Mouse (Mus musculus): ENCODE results near the gene Car6. TPM values are rescaled to one million over a fixed set of nuclear protein-coding genes. Genes with fewer than 3 reads are reported as not detected.

Car6 gene
- total RNA-seq, 2 experiments from 2014 or later, result not detected

DNA sequence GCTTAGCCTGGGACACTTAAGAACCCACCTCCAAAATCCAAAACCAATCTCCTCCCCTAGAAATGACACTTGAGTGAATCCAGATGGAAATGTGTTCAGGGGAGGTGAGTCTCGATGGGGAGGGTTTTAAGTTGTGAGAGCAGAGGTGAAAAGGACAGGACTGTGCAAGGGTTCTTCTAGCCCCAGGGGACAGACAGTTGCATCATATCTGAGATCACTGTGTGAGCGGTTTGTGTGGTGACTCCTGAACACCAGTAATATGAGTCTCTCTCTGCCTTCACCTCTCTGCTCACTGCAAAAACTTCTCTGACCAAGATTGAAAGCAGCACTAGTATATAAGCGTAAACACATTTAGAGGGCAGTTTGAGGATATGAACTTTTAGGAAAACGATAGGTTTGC lies 54.8 kb downstream of the Car6 start:
- DNase-seq (ENCODE audit: low spot score in 2 of 2), result no peak
- intact Hi-C loops (cut with DNase I), result no loop called here

DNA sequence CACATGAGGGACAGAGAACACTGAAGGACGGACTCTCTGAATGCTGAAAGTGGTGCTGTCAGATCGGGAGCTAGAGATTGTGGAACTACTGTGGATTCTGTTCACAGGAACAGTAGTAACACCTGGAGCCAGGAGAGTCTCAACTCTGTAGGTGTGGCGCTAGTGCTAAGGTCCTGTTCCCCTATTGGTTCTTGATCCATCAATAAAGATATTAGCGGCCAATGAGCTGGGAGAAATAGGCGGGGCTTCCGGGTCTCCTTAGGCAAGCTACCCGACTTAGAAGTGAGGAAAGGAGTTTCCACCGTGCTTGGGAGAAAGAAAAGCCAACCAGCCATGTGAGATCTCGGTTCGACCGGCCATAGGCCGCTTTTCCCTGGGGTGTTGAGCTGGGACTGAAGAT lies 56.9 kb downstream of the Car6 start:
- intact Hi-C loops (cut with DNase I), result no loop called here
- no peak for DNase-seq (ENCODE audit: low spot score in 2 of 2)

DNA sequence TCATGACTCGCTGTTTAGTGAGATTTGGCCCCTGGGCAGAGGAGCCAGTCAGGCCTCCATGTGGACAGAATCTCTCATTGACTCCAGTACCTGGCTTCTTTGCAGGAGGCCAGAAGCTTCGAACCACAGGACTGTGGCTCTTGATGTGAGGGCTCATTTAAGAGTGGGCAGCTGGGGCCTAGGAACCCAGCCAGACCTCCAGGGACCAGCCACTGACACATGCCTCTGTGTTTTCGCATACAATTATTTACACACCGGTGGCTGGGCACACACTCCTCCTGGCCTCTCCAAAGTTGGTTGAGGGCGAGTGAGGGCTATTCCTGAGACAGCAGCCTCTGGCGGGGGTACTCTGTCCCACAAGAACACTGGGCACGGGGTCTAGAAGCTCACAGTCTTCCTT lies 60.8 kb downstream of the Car6 start:
- no peak for DNase-seq (ENCODE audit: low spot score in 2 of 2)
- intact Hi-C loops (cut with DNase I), result no loop called here

DNA sequence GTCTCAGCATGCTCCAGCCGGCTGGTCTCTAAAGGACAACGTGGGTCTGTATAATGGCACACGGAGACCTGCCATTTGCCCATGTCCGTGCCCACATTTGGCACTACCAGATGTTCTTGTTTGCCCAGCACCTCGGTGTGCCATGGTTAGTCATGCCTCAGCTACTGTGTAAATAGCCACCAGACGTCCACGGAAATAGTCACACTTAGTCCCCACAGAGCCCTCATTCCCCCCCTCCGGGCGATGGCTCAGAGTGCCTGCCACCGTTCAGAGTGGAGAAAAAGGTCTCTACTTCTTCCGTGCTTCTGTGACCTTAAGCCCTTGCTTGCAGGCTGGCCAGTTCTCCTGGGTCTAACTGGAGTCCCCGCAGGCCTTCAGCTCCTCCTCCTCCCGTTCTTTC lies 62.0 kb downstream of the Car6 start:
- no peak for DNase-seq (ENCODE audit: low spot score in 2 of 2)
- intact Hi-C loops (cut with DNase I), result loop anchor here (5.0 kb wide), 1 partner anchor 78 kb away; no protein-coding TSS in a partner anchor

DNA sequence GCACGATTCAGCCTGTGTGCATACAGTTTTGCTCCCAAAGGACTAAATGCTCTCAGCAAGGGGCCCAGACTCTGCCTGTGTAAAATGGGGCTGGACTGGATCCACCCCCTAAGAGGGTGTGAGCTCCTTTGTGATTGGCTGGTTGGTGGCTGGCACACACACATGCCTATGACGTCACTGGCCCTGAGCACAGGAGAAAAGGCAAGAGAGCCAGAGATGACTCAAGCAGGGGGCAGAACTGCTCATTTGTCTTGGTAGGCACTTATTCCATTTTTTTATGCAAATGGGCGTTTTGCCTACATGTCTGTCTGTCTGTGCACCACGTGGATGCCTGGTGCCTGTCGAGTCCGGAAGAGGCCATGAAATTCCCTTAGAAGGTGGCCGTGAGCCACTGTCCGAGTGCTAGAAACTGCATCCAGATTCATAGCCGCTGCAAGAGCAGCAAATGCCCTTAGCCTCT lies 63.0 kb downstream of the Car6 start:
- peak; percentile 47 to 53 for DNase-seq (ENCODE audit: low spot score in 2 of 2)
- intact Hi-C loops (cut with DNase I), result loop anchor here (5.0 kb wide), 1 partner anchor 79 kb away; no protein-coding TSS in a partner anchor

DNA sequence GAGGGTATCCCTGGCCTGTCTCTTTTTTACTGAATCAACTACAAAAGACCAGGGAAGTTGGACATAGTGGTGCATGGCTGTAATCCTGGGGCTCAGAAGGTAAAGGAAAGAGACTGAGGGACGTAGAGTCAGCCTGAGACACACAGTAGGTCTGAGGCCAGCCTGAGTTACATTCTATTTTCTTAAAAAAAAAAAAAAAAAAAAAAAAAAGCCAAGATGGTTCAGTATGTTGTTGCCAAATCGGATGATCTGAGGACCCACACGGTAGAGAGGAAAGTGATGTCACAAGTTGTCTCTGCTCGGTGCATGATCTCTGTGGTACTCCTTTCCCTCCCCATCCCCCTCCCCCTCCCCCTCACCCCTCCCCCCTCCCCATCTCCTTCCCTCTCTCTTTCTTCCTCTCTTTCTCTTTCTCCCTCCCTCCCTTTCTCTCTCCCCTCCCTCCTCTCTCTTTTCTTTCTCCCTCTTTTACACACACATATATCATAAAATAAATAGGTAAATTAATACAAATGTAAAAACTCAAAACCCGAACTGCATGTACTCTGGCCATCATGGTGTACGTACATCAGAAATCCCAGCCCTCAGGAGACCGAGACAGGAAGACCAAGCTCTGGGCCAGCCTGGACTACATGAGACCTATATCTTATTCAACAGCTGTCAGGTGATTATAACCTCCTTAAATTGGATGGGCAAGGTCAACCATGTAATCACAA lies 63.6 kb downstream of the Car6 start:
- intact Hi-C loops (cut with DNase I), result loop anchor here (5.0 kb wide), 1 partner anchor 80 kb away; no protein-coding TSS in a partner anchor
- DNase-seq (ENCODE audit: low spot score in 2 of 2), result no peak

Other genes with a start within 250 kb of the Car6 start
- gene Spsb1, start 246.3 kb downstream of the Car6 start, total RNA-seq (2021), result 10 to 100 TPM; 17.1 to 19.0 TPM
- gene H6pd, start 192.3 kb downstream of the Car6 start, total RNA-seq (2021), result 10 to 100 TPM; 12.5 to 14.3 TPM
- gene Gpr157, start 114.0 kb downstream of the Car6 start, total RNA-seq (2021), result 1 to 10 TPM; 1.5 to 1.6 TPM
- 1 to 10 TPM; 6.3 to 7.3 TPM for gene Slc2a5, start 82.0 kb downstream of the Car6 start, total RNA-seq (2021)
- not detected for gene Slc2a7, start 52.4 kb downstream of the Car6 start, total RNA-seq (2021)
- gene Eno1, start 35.4 kb upstream of the Car6 start, total RNA-seq (2021), result 100 to 1,000 TPM; 416 to 459 TPM
- 100 to 1,000 TPM in 1 of 2 experiments, 10 to 100 TPM in 1; 86.7 to 131 TPM for gene Rere, start 80.3 kb upstream of the Car6 start, total RNA-seq (2021)

Data from left cerebral cortex, postnatal 36 days (tissue).